Mouse (Mus musculus): ENCODE measurements around the gene Pltp. TPM values are rescaled to one million over a fixed set of nuclear protein-coding genes. Genes with fewer than 3 reads are reported as not detected.
"Not testable (repeated sequence)": the region's sequence is repeated elsewhere in the genome, so short reads cannot be mapped to it uniquely, and the experiment has no call there.

Pltp gene
- polyA plus RNA-seq, 1 experiment = 51.8 TPM

DNA sequence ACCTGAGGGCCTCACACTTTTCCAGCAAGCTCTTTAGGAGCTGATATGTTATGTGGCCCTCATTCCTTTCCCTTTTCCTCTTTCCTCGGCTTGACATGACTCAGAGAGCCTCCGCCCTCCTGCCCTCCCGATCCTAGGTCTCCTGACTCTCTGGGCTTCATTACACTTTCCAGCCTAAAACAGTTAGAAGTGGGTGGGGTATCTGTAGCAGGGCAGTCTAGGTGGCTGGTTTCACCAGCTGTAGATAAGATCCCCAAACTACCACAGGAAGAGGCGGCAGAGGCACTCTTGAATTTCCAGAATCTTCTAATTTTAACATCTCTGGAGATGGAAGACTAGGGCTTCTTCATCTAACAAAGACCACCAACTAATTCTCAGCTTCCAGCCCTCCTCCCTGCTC is 7.1 kb upstream of the Pltp start:
- no peak for DNase-seq (ENCODE audit: low read depth in 1 of 2, low spot score in 2 of 2)
- TF ChIP-seq POLR2A (IDR thresholded peaks at IDR 0.05; ENCODE audit: low read depth, low read length) (no peak), CTCF (IDR thresholded peaks at IDR 0.05; ENCODE audit: extremely low read depth, insufficient read depth, insufficient read length, insufficient replicate concordance) (no peak)
- no peak overlapping the region for H3K27ac ChIP-seq (ENCODE audit: insufficient read depth, low read length)
- no peak overlapping the region for H3K4me3 ChIP-seq (ENCODE audit: extremely low read depth, insufficient read depth, insufficient read length)
- 79% methylated on average over 4 of the region's 4 CpGs for WGBS
- H3K4me1 ChIP-seq (ENCODE audit: control insufficient read depth, insufficient read depth, insufficient read length) = peaks cover 16% of the 10 kb centered on the region
- H3K27me3 ChIP-seq (ENCODE audit: control insufficient read depth, insufficient read depth, low read length) = no peaks in the 10 kb centered on the region; the same call in 1 of the 2 replicates
- H3K36me3 ChIP-seq (ENCODE audit: control insufficient read depth, insufficient read depth, low read length) = no peaks in the 10 kb centered on the region

DNA sequence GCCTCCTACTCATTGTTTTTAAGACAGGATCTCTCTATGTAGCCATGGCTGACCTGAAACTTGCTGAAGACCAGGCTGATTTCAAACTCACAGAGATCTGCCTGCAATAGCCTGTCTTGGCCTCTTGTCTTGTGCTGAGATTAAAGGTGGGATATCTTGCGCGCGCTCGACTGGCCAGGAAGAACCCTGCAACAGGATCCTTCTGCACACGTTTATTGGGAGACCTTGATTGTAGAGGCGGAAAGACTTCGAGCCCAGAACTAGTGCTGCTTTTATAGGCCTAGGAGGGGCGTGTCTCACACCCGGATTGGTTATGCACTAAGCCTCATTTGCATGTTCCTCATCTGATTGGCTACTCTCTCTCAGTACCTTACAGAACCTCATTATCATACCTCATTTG is 5.9 kb upstream of the Pltp start:
- not testable (repeated sequence) for DNase-seq (ENCODE audit: low read depth in 1 of 2, low spot score in 2 of 2); H3K4me3 ChIP-seq (ENCODE audit: extremely low read depth, insufficient read depth, insufficient read length); H3K36me3 ChIP-seq (ENCODE audit: control insufficient read depth, insufficient read depth, low read length); H3K27me3 ChIP-seq (ENCODE audit: control insufficient read depth, insufficient read depth, low read length); H3K27ac ChIP-seq (ENCODE audit: insufficient read depth, low read length)
- 95% methylated on average over 8 of the region's 9 CpGs for WGBS
- peaks cover 13% of the 10 kb centered on the region for H3K4me1 ChIP-seq (ENCODE audit: control insufficient read depth, insufficient read depth, insufficient read length)

- WGBS = 29% methylated on average over 9 of the region's 9 CpGs
- Histone ChIP-seq H3K27ac (ENCODE audit: insufficient read depth, low read length) (peak overlapping the region; percentile 53), H3K4me3 (ENCODE audit: extremely low read depth, insufficient read depth, insufficient read length) (no peak overlapping the region), H3K36me3 (ENCODE audit: control insufficient read depth, insufficient read depth, low read length) (no peaks in the 10 kb centered on the region), H3K4me1 (ENCODE audit: control insufficient read depth, insufficient read depth, insufficient read length) (peaks cover 18% of the 10 kb centered on the region), H3K27me3 (ENCODE audit: control insufficient read depth, insufficient read depth, low read length) (peaks cover 6% of the 10 kb centered on the region)
- TF ChIP-seq CTCF (IDR thresholded peaks at IDR 0.05; ENCODE audit: extremely low read depth, insufficient read depth, insufficient read length, insufficient replicate concordance) = no peak
- no peak for TF ChIP-seq POLR2A (IDR thresholded peaks at IDR 0.05; ENCODE audit: low read depth, low read length)
- DNase-seq (ENCODE audit: low read depth in 1 of 2, low spot score in 2 of 2) = no peak
Measured at GRCm38 (mm10) chr2:164862179-164862861, 4.8 kb upstream of the Pltp start.

- H3K36me3 ChIP-seq (ENCODE audit: control insufficient read depth, insufficient read depth, low read length) = no peaks in the 10 kb centered on the region
- no peak overlapping the region for H3K27ac ChIP-seq (ENCODE audit: insufficient read depth, low read length)
- WGBS = 73% methylated on average over 4 of the region's 4 CpGs
- peaks cover 17% of the 10 kb centered on the region for H3K4me1 ChIP-seq (ENCODE audit: control insufficient read depth, insufficient read depth, insufficient read length)
- peaks cover 10% of the 10 kb centered on the region for H3K27me3 ChIP-seq (ENCODE audit: control insufficient read depth, insufficient read depth, low read length)
- H3K4me3 ChIP-seq (ENCODE audit: extremely low read depth, insufficient read depth, insufficient read length) = no peak overlapping the region
- DNase-seq (ENCODE audit: low read depth in 1 of 2, low spot score in 2 of 2) = no peak
- TF ChIP-seq CTCF (IDR thresholded peaks at IDR 0.05; ENCODE audit: extremely low read depth, insufficient read depth, insufficient read length, insufficient replicate concordance) = no peak
- TF ChIP-seq POLR2A (IDR thresholded peaks at IDR 0.05; ENCODE audit: low read depth, low read length) = no peak
Measured at GRCm38 (mm10) chr2:164861094-164861493, 3.6 kb upstream of the Pltp start.

- no peaks in the 10 kb centered on the region for H3K36me3 ChIP-seq (ENCODE audit: control insufficient read depth, insufficient read depth, low read length)
- H3K27ac ChIP-seq (ENCODE audit: insufficient read depth, low read length) = no peak overlapping the region
- no peak for DNase-seq (ENCODE audit: low read depth in 1 of 2, low spot score in 2 of 2)
- peaks cover 17% of the 10 kb centered on the region for H3K4me1 ChIP-seq (ENCODE audit: control insufficient read depth, insufficient read depth, insufficient read length)
- no peak overlapping the region for H3K4me3 ChIP-seq (ENCODE audit: extremely low read depth, insufficient read depth, insufficient read length)
- WGBS = 69% methylated on average over 9 of the region's 9 CpGs
- TF ChIP-seq CTCF (IDR thresholded peaks at IDR 0.05; ENCODE audit: extremely low read depth, insufficient read depth, insufficient read length, insufficient replicate concordance) (no peak), POLR2A (IDR thresholded peaks at IDR 0.05; ENCODE audit: low read depth, low read length) (no peak)
- peaks cover 10% of the 10 kb centered on the region for H3K27me3 ChIP-seq (ENCODE audit: control insufficient read depth, insufficient read depth, low read length)
Measured at GRCm38 (mm10) chr2:164859640-164860432, 2.3 kb upstream of the Pltp start.

DNA sequence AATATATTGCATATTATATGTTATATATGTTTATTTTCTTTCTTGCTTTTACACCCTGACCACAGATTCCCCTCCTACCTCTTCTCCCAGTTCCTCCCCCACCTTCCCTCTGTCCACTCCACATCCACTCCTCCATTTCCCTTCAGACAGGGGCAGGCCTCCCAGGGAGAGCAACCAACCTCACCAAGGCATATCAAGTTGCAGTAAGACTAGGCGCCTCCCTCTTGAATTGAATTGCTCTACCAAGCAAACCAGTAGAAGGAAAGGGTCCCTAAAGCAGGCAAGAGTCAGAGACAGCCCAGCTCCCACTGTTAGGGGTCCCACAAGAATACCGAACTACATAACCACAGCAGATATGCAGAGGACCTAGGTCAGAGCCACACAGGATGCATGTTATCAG is 1.6 kb upstream of the Pltp start:
- H3K27ac ChIP-seq (ENCODE audit: insufficient read depth, low read length) = no peak overlapping the region
- 72% methylated on average over 2 of the region's 2 CpGs for WGBS
- H3K27me3 ChIP-seq (ENCODE audit: control insufficient read depth, insufficient read depth, low read length) = peaks cover 10% of the 10 kb centered on the region
- TF ChIP-seq POLR2A (IDR thresholded peaks at IDR 0.05; ENCODE audit: low read depth, low read length) (no peak), CTCF (IDR thresholded peaks at IDR 0.05; ENCODE audit: extremely low read depth, insufficient read depth, insufficient read length, insufficient replicate concordance) (no peak)
- no peaks in the 10 kb centered on the region for H3K36me3 ChIP-seq (ENCODE audit: control insufficient read depth, insufficient read depth, low read length)
- DNase-seq (ENCODE audit: low read depth in 1 of 2, low spot score in 2 of 2) = no peak
- peaks cover 17% of the 10 kb centered on the region for H3K4me1 ChIP-seq (ENCODE audit: control insufficient read depth, insufficient read depth, insufficient read length)
- no peak overlapping the region for H3K4me3 ChIP-seq (ENCODE audit: extremely low read depth, insufficient read depth, insufficient read length)

All from spleen, adult 2 months (tissue).